Comparison of ENCODE assay signal across 9 mouse cellular contexts in the genomic region with DNA sequence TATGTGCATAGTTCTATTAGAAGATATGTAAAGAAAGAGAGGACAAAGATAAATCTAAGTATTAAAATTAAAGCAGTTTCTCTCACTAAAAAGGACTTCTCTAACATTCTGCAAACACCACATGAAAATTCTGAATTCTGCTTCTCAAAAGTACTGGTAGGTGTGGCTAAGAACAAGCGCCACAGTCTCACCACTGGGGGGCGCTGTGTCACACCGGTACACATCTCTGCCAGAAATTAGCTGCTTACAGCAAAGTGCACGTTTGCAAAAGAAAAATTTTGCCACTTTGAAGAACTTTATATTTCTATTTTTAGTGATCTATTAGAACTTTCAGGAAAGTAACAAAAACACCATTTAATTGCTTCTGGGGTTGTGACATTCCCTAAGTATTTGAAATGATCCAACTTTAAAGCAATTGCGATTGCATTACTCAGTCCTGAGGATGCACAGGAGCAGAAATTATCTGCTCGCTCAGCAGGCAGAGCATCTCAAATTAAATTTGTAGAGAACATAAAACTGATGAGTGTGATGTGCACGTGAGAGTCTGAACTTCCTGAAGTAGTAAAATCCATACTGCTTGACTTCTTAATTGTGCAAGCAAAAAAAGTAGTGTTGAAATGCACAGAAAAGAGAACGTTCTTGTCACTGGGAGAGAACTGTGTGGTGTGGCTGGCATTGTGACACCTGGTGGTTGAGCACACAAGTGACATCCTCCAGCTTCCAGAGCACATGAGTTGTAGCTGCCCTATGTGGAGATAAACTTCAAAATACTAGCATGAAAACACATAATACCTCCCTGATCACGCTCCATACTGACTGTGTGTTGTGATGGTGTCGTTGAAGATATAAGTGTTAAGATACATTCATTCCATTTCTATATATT. TPM values are rescaled to one million over a fixed set of nuclear protein-coding genes. Genes with fewer than 3 reads are reported as not detected.
DNase-seq lines count a peak whose midpoint lies in the region; ATAC-seq lines count a peak whose summit lies in the region.
"Had no signal": no experiment of that assay in that cellular context is flagged by ENCODE, and none has a peak within 500 bp of the region (broad histone marks: within the 10 kb centered on the region; RNA-seq: fewer than 3 reads in every experiment).

No protein-coding gene starts in this region.

- DNase-seq in MEL-GATA-1-ER (ENCODE audit: extremely low read depth, low read depth): peak; percentile 49
- DNase-seq in layer of hippocampus, postnatal 14 days (ENCODE audit: low spot score in 2 of 2): peak; percentile 32 to 59
- DNase-seq in lung, postnatal 4 days: peak; percentile 65 to 78
- peak; percentile 75 for DNase-seq in retina, postnatal 1 day
- DNase-seq in urinary bladder, adult 2 months (ENCODE audit: low spot score): peak; percentile 58

- no peak overlapping the region; the same call in 1 of the 2 replicates for H3K4me2 ChIP-seq in forebrain, embryonic 16.5 days (ENCODE audit: low read length)

- H3K36me3 ChIP-seq in forebrain, embryonic 16.5 days (ENCODE audit: control insufficient read depth, insufficient read depth): no peaks in the 10 kb centered on the region

- H3K9ac ChIP-seq in forebrain, embryonic 16.5 days (replicated peaks; ENCODE audit: low read depth, low read length): no peak overlapping the region

- no peaks in the 10 kb centered on the region for H3K27me3 ChIP-seq in forebrain, embryonic 16.5 days (replicated peaks; ENCODE audit: control insufficient read depth, insufficient read depth, low read length)

- no peak overlapping the region for H3K4me3 ChIP-seq in forebrain, embryonic 16.5 days (replicated peaks; ENCODE audit: low read length)

- WGBS in forebrain, embryonic 16.5 days: 29% methylated on average over 10 of the region's 10 CpGs

- no peak overlapping the region for H3K27ac ChIP-seq in forebrain, embryonic 16.5 days (ENCODE audit: low read length)
- H3K27ac ChIP-seq: macrophage had no signal

- no peaks in the 10 kb centered on the region for H3K4me1 ChIP-seq in forebrain, embryonic 16.5 days (replicated peaks; ENCODE audit: control insufficient read depth, insufficient read depth, low read length)

- H3K9me3 ChIP-seq in forebrain, embryonic 16.5 days (ENCODE audit: control insufficient read depth, low read length): no peaks in the 10 kb centered on the region

- peak; percentile 64 for ATAC-seq in cerebellum, adult (ENCODE audit: insufficient number of reproducible peaks, low FRiP score, low TSS enrichment)
- peak; percentile 49; the same call in 1 of the 2 replicates for ATAC-seq in forebrain, embryonic 16.5 days
- peak; percentile 83 for ATAC-seq in hematopoietic stem cell, adult 5-6 weeks (replicated peaks in 1 of 2; ENCODE audit: insufficient read depth in 1 of 2, low FRiP score in 2 of 2, low TSS enrichment in 1 of 2, low read depth in 1 of 2, poor library complexity in 2 of 2, severe bottlenecking in 2 of 2)

RNA-seq across cellular contexts. Expression of gene Zc3h15, which starts 18.8 kb away (rescaled TPM):
- 171 and 174 TPM in 2 replicates for polyA plus RNA-seq in forebrain, embryonic 16.5 days (2015; fragmentation: Nextera tagmentation; extraction: Ambion mirVana)
- total RNA-seq in hematopoietic stem cell, adult 5-6 weeks (2017): 184 and 193 TPM in 2 replicates
- total RNA-seq in layer of hippocampus, postnatal 14 days (2021): 100 to 1,000 TPM; 122 to 125 TPM
- polyA plus RNA-seq in urinary bladder, adult 2 months (2012; rRNA removed): 76.0 and 79.2 TPM in 2 replicates
